Comparison of ENCODE assay signal across 8 mouse cellular contexts in the genomic region with DNA sequence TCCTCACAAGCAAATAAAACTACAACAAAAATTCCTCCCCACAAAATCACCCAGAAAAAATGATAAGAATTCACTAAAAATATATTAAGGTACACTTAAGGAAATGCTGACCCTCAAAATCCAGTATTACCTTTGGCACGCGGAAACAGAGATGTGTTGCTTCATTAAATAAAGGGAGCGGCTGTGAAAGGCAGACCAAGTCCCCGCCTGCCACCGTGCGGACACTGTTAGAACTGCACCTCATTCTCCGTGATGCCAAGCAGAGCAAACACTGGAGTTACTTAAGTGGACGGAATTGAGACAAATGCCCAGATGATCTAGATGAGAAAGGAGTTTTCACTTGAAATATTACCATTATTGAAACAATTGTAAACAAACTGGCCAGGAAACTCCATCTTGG.
DNase-seq lines count a peak whose midpoint lies in the region; ATAC-seq and TF ChIP-seq lines count a peak whose summit lies in the region.

No protein-coding gene starts in this region.

- peak; percentile 99 for TF ChIP-seq CTCF in left cerebral cortex, adult 2 months (IDR thresholded peaks at IDR 0.05)

- peak; percentile 91 for ATAC-seq in inflammation-experienced regulatory T-cells, adult 6 months
- peak; percentile 86 for ATAC-seq in midbrain, embryonic 11.5 days (ENCODE audit: low FRiP score)

- H3K4me3 ChIP-seq in left cerebral cortex, adult 2 months, result no peak overlapping the region
- no peak overlapping the region for H3K4me3 ChIP-seq in midbrain, embryonic 11.5 days (ENCODE audit: low read depth, low read length)

- no peak overlapping the region for H3K27ac ChIP-seq in left cerebral cortex, adult 2 months
- no peak overlapping the region for H3K27ac ChIP-seq in midbrain, embryonic 11.5 days (ENCODE audit: low read depth, low read length)

- 5% methylated on average over 8 of the region's 8 CpGs for WGBS in midbrain, embryonic 11.5 days

- peak; percentile 89 for DNase-seq in ZHBTc4 (ENCODE audit: low read depth, low spot score)
- DNase-seq in cerebellum, postnatal 10 days, result peak; percentile 95 to 96
- peak; percentile 76 to 96 for DNase-seq in frontal cortex, postnatal 14 days (ENCODE audit: low spot score in 2 of 2)
- peak; percentile 89 to 95 for DNase-seq in left cerebral cortex, adult 2 months (ENCODE audit: extremely low spot score in 1 of 2, low spot score in 2 of 2)
- DNase-seq in midbrain, embryonic 11.5 days (ENCODE audit: low spot score, missing footprints), result peak; percentile 99
- peak; percentile 86 to 90 for DNase-seq in right cerebral cortex, postnatal 36 days (ENCODE audit: low spot score in 2 of 2)
- DNase-seq in urinary bladder, postnatal 4 days (ENCODE audit: low spot score in 2 of 2), result peak; percentile 72 to 84

- H3K9me3 ChIP-seq in midbrain, embryonic 11.5 days (ENCODE audit: control insufficient read depth, low read length), result no peaks in the 10 kb centered on the region

- H3K4me1 ChIP-seq in midbrain, embryonic 11.5 days (ENCODE audit: control insufficient read depth, insufficient read depth, low read length), result no peaks in the 10 kb centered on the region

- H3K36me3 ChIP-seq in midbrain, embryonic 11.5 days (ENCODE audit: control insufficient read depth, insufficient read depth, low read length), result no peaks in the 10 kb centered on the region

- H3K9ac ChIP-seq in midbrain, embryonic 11.5 days (ENCODE audit: low read length), result no peak overlapping the region

- intact Hi-C loops in left cerebral cortex, adult 2 months (cut with DNase I), result loop anchor here (1.0 to 5.0 kb wide), 4 partner anchors 106 to 810 kb away; no protein-coding TSS in a partner anchor

- no peak overlapping the region for H3K4me2 ChIP-seq in midbrain, embryonic 11.5 days

- no peaks in the 10 kb centered on the region for H3K27me3 ChIP-seq in midbrain, embryonic 11.5 days (ENCODE audit: control insufficient read depth, insufficient read depth, low read length)
